Mouse (Mus musculus) liver, embryonic 12.5 days (tissue): ENCODE measurements around the gene Tarbp1. TPM values are rescaled to one million over a fixed set of nuclear protein-coding genes. Genes with fewer than 3 reads are reported as not detected.
"Not testable (repeated sequence)": the region's sequence is repeated elsewhere in the genome, so short reads cannot be mapped to it uniquely, and the experiment has no call there.

Experiments used
- ATAC-seq: fragments of 200-750 bp; cut with Nextera tagmentation; 2 replicates; pipeline ENCODE4 v1.8.0; 2017; ENCODE audit warnings: moderate number of reproducible peaks, mild to moderate bottlenecking, moderate library complexity
- H3K27ac ChIP-seq: fragments of 300-500 bp; sonication (generic); 2 replicates; pipeline ENCODE4 v1.5.1; 2016; ENCODE audit warnings: mild to moderate bottlenecking
- H3K27me3 ChIP-seq: fragments of 300-500 bp; sonication (generic); replicated peaks from 2 replicates; pipeline ENCODE4 v1.6.1; 2016; ENCODE audit warnings: mild to moderate bottlenecking, moderate library complexity
- H3K36me3 ChIP-seq: fragments of 300-500 bp; sonication (generic); 2 replicates; pipeline ENCODE4 v1.6.1; 2016; ENCODE audit warnings: mild to moderate bottlenecking, moderate library complexity
- H3K4me1 ChIP-seq: fragments of 300-500 bp; sonication (generic); 2 replicates; pipeline ENCODE4 v1.6.1; 2016
- H3K4me2 ChIP-seq: fragments of 300-500 bp; sonication (generic); 2 replicates; pipeline ENCODE4 v1.6.1; 2016; ENCODE audit warnings: mild to moderate bottlenecking, moderate library complexity
- H3K4me3 ChIP-seq: fragments of 300-500 bp; sonication (generic); 2 replicates; pipeline ENCODE4 v1.5.1; 2016; ENCODE audit warnings: mild to moderate bottlenecking, moderate library complexity
- H3K9ac ChIP-seq: fragments of 300-500 bp; sonication (generic); 2 replicates; pipeline ENCODE4 v1.6.1; 2016; ENCODE audit warnings: mild to moderate bottlenecking, moderate library complexity
- H3K9me3 ChIP-seq: fragments of 300-500 bp; sonication (generic); replicated peaks from 2 replicates; pipeline ENCODE4 v1.6.1; 2016; ENCODE audit warnings: mild to moderate bottlenecking, moderate library complexity
- WGBS: fragments of 180-500 bp; shearing (Covaris S2); methylation state at CpG from one replicate; pipeline ENCODE4 v1.1.7; 2016; ENCODE audit not compliant: insufficient replicate concordance; 5-methylcytosine and 5-hydroxymethylcytosine counted together
- polyA plus RNA-seq: library from polyadenylated mRNA; unstranded; fragments of >200 nt; fragmentation: Nextera tagmentation; extraction: Ambion mirVana; gene quantifications from 2 replicates; pipeline ENCODE4 v1.2.1, GENCODE M21; 2016

The Tarbp1 gene
- polyA plus RNA-seq, 1 experiment from 2014 or later: 3.4 TPM

GRCm38 (mm10) chr8:126480366-126480765 lies 5.5 kb upstream of the Tarbp1 start:
- H3K27ac ChIP-seq: no peak overlapping the region
- no peaks in the 10 kb centered on the region for H3K36me3 ChIP-seq
- peaks cover 12% of the 10 kb centered on the region for H3K4me1 ChIP-seq
- H3K4me3 ChIP-seq: no peak overlapping the region
- ATAC-seq: no peak
- H3K27me3 ChIP-seq: peaks cover 36% of the 10 kb centered on the region
- no peaks in the 10 kb centered on the region for H3K9me3 ChIP-seq
- 53% methylated on average over 2 of the region's 2 CpGs for WGBS
- H3K9ac ChIP-seq: no peak overlapping the region
- no peak overlapping the region for H3K4me2 ChIP-seq

DNA sequence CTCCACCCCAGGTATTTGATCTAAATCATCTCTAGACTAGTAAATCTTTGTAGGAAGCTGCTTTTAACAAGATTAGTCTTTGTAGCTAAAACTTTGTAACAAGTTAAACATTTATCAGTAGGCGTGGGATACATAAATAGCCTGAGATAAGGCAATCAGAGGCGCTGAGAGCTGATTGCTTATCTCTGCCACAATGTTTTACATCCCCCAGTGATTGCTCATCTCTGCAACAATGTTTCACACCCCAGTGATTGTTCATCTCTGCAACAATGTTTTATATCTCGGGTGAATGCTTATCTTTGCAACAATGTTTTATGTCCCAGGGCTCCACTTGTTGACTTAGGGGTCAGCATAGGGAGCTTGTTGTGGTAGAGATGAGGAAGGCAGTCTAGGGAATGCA lies 3.8 kb upstream of the Tarbp1 start:
- ATAC-seq: no peak
- no peak overlapping the region for H3K9ac ChIP-seq
- H3K9me3 ChIP-seq: no peaks in the 10 kb centered on the region
- H3K27ac ChIP-seq: no peak overlapping the region
- no peaks in the 10 kb centered on the region for H3K36me3 ChIP-seq
- H3K27me3 ChIP-seq: peaks cover 36% of the 10 kb centered on the region
- H3K4me3 ChIP-seq: no peak overlapping the region
- 20% methylated on average over 3 of the region's 3 CpGs for WGBS
- H3K4me1 ChIP-seq: peaks cover 23% of the 10 kb centered on the region
- no peak overlapping the region for H3K4me2 ChIP-seq

GRCm38 (mm10) chr8:126476151-126476855 lies 1.4 kb upstream of the Tarbp1 start:
- not testable (repeated sequence) for H3K9me3 ChIP-seq, H3K4me3 ChIP-seq, H3K9ac ChIP-seq, H3K36me3 ChIP-seq, ATAC-seq, H3K27ac ChIP-seq
- WGBS: 40% methylated on average over 29 of the region's 29 CpGs
- Histone ChIP-seq H3K27me3 (peaks cover 36% of the 10 kb centered on the region), H3K4me1 (peaks cover 35% of the 10 kb centered on the region), H3K4me2 (peak overlapping the region; percentile 14)

- H3K9me3 ChIP-seq, H3K36me3 ChIP-seq, H3K27ac ChIP-seq, H3K9ac ChIP-seq, H3K4me3 ChIP-seq, ATAC-seq: not testable (repeated sequence)
- Histone ChIP-seq H3K4me1 (peaks cover 35% of the 10 kb centered on the region), H3K4me2 (peak overlapping the region; percentile 14), H3K27me3 (peaks cover 36% of the 10 kb centered on the region)
- WGBS: 52% methylated on average over 8 of the region's 8 CpGs
Observed at GRCm38 (mm10) chr8:126475738-126476137, 873 bp upstream of the Tarbp1 start.

GRCm38 (mm10) chr8:126473802-126474298 lies 1.0 kb downstream of the Tarbp1 start:
- Histone ChIP-seq H3K36me3 (peaks cover 24% of the 10 kb centered on the region), H3K4me2 (peak overlapping the region; percentile 94), H3K9me3 (no peaks in the 10 kb centered on the region), H3K4me1 (peaks cover 35% of the 10 kb centered on the region), H3K9ac (peak overlapping the region; percentile 75), H3K27ac (0 out of 2 replicates have a peak overlapping the region, but pooled peaks have one; percentile 71), H3K27me3 (peaks cover 28% of the 10 kb centered on the region), H3K4me3 (peak overlapping the region; percentile 78)
- ATAC-seq: peak; percentile 77
- WGBS: 13% methylated on average over 9 of the region's 16 CpGs

GRCm38 (mm10) chr8:126464071-126464470 lies 10.8 kb downstream of the Tarbp1 start:
- Histone ChIP-seq H3K4me1 (0 out of 2 replicates have a peak, but pooled peaks cover 10% of the 10 kb centered on the region), H3K27ac (no peak overlapping the region), H3K36me3 (peaks cover 84% of the 10 kb centered on the region), H3K9me3 (no peaks in the 10 kb centered on the region), H3K4me3 (no peak overlapping the region), H3K9ac (no peak overlapping the region), H3K4me2 (no peak overlapping the region), H3K27me3 (no peaks in the 10 kb centered on the region)
- WGBS: 73% methylated on average over 7 of the region's 7 CpGs
- no peak for ATAC-seq

DNA sequence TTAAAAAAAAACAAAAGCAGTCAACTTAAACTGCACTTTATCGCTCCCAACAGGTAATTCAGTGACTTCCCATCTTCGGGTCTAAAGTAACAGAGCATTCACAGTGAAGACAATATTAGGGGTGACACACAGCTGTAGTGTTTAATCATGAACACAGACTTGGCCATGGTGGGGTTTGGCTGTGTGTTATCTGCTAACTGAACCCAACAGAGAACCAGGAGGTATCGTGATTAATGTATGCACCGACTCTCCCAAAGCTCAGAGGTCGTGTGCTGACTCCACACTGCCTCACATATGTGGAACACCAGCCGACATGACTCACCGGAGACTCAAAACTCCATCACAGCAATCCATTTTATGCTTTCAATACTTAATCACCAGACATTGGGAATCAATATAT lies 13.1 kb downstream of the Tarbp1 start:
- Histone ChIP-seq H3K36me3 (peaks cover 82% of the 10 kb centered on the region), H3K4me1 (0 out of 2 replicates have a peak, but pooled peaks cover 10% of the 10 kb centered on the region), H3K27ac (no peak overlapping the region), H3K9me3 (no peaks in the 10 kb centered on the region), H3K9ac (no peak overlapping the region), H3K4me2 (no peak overlapping the region), H3K27me3 (no peaks in the 10 kb centered on the region), H3K4me3 (no peak overlapping the region)
- 67% methylated on average over 7 of the region's 7 CpGs for WGBS
- ATAC-seq: peak; percentile 73

DNA sequence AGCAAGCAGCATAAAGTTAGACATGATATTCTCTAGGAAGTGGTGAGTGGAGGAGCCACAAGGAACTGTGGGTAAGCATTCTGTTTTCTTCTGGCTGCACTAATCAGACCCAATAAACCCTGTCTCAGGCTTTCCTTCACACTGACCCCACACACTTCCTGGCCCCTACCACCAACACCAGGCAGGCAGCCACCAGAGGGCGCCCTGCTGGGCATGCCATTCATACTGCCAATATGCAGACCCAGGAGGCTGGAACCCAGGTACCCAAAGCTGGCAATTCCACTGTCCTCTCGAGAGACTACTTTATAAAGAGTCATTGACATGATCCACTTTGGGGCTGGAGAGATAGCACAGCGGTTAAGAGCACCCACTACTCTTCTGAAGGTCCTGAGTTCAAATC lies 14.6 kb downstream of the Tarbp1 start:
- no peak overlapping the region for H3K4me3 ChIP-seq
- ATAC-seq: no peak
- H3K9ac ChIP-seq: no peak overlapping the region
- no peak overlapping the region for H3K27ac ChIP-seq
- no peaks in the 10 kb centered on the region for H3K27me3 ChIP-seq
- no peaks in the 10 kb centered on the region for H3K9me3 ChIP-seq
- 47% methylated on average over 3 of the region's 3 CpGs for WGBS
- peaks cover 87% of the 10 kb centered on the region for H3K36me3 ChIP-seq
- no peak overlapping the region for H3K4me2 ChIP-seq
- H3K4me1 ChIP-seq: 0 out of 2 replicates have a peak, but pooled peaks cover 10% of the 10 kb centered on the region

DNA sequence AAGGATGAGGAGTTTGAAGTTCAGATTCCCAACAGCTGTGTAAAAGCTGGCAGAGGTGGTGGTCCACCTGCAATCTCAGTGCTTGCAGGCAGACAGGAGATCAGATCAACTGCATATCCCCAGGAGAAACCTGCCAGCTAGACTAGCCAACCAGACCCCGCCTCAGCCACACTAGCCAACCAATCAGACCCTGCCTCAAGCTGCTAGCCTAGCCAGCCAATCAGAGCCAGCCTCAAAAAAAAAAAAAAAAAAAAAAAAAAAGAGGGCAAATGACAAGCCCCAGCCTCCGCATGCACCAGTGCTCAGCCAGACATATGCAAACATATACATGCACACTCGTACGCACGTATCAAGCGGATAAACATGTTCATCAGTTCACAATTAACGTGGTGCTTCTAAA lies 19.5 kb downstream of the Tarbp1 start:
- ATAC-seq: 0 out of 2 replicates have a peak, but pooled peaks have one; percentile 15
- 84% methylated on average over 7 of the region's 7 CpGs for WGBS
- no peak overlapping the region for H3K27ac ChIP-seq
- peaks cover 94% of the 10 kb centered on the region for H3K36me3 ChIP-seq
- no peak overlapping the region for H3K4me3 ChIP-seq
- H3K4me2 ChIP-seq: no peak overlapping the region
- no peak overlapping the region for H3K9ac ChIP-seq
- no peaks in the 10 kb centered on the region for H3K4me1 ChIP-seq
- H3K9me3 ChIP-seq: no peaks in the 10 kb centered on the region
- no peaks in the 10 kb centered on the region for H3K27me3 ChIP-seq

- Histone ChIP-seq H3K9ac (no peak overlapping the region), H3K4me3 (no peak overlapping the region), H3K27me3 (no peaks in the 10 kb centered on the region), H3K27ac (no peak overlapping the region), H3K4me1 (no peaks in the 10 kb centered on the region), H3K9me3 (no peaks in the 10 kb centered on the region), H3K4me2 (no peak overlapping the region), H3K36me3 (peaks cover 96% of the 10 kb centered on the region)
- 87% methylated on average over 8 of the region's 8 CpGs for WGBS
- no peak for ATAC-seq
Observed at GRCm38 (mm10) chr8:126451158-126451557, 23.7 kb downstream of the Tarbp1 start.

DNA sequence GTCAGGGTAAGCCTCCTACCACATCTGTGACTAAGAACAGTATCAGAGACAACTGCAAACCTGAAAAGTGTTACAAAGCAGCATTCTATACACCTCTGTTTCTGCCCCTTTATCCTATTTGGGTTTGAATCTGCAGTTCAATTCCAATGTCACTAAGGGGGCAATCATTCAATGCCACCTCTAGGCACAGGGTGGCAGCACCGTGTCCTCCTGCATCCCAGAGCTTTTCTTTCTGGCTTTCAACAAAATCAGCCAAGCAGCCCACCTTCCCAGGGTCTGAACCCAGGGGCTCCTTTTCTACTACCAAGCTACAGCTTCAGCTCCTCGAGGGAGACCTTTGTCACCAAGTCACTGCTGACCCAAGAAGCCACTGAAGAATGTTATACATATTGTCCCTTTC lies 35.9 kb downstream of the Tarbp1 start:
- no peak overlapping the region for H3K9ac ChIP-seq
- 63% methylated on average over 2 of the region's 2 CpGs for WGBS
- ATAC-seq: no peak
- H3K27ac ChIP-seq: no peak overlapping the region
- H3K4me3 ChIP-seq: no peak overlapping the region
- H3K4me2 ChIP-seq: no peak overlapping the region
- H3K4me1 ChIP-seq: no peaks in the 10 kb centered on the region
- H3K36me3 ChIP-seq: peaks cover 76% of the 10 kb centered on the region
- H3K9me3 ChIP-seq: no peaks in the 10 kb centered on the region
- no peaks in the 10 kb centered on the region for H3K27me3 ChIP-seq

DNA sequence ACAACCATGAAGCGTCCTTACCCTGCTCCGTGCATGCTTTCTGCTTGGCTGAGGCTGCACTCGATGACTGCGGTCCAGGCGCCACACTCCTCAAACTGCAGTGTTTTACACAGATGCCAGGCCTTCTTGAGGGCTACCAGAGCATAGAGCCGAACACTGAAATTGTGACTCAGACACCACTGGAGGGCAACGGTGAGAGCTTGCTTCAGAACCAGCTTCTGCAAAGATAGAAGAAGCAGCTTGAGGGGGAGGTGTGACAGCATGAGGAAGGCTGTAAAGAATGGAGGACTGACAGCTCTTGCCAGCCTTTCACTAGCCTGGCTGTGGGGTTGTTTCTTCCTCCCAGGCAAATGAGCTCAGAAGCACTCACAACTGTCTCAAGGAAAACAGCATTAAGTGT lies 41.0 kb downstream of the Tarbp1 start:
- no peak for ATAC-seq
- H3K27me3 ChIP-seq: no peaks in the 10 kb centered on the region
- H3K9me3 ChIP-seq: no peaks in the 10 kb centered on the region
- 84% methylated on average over 7 of the region's 7 CpGs for WGBS
- no peaks in the 10 kb centered on the region for H3K4me1 ChIP-seq
- no peak overlapping the region for H3K9ac ChIP-seq
- H3K4me2 ChIP-seq: no peak overlapping the region
- no peak overlapping the region for H3K4me3 ChIP-seq
- H3K36me3 ChIP-seq: peaks cover 93% of the 10 kb centered on the region
- no peak overlapping the region for H3K27ac ChIP-seq
